Mouse (Mus musculus) C2C12 (cell line): ENCODE data around the gene Zscan5b.

Experiments
- CEBPB ChIP-seq: IDR thresholded peaks from one replicate; pipeline ENCODE4 v1.6.1; 2011; ENCODE audit warnings: low read depth, mild to moderate bottlenecking, control low read depth, moderate library complexity
- CTCF ChIP-seq: IDR thresholded peaks from one replicate; pipeline ENCODE4 v1.5.1; 2011; ENCODE audit not compliant: control insufficient read depth, insufficient read depth, insufficient read length
- MAX ChIP-seq: IDR thresholded peaks from one replicate; pipeline ENCODE4 v1.6.1; 2011; ENCODE audit warnings: mild to moderate bottlenecking, control low read depth
- MYOG ChIP-seq: IDR thresholded peaks from one replicate; pipeline ENCODE4 v1.6.1; 2011; ENCODE audit not compliant: control insufficient read depth, insufficient read length; ENCODE audit errors: extremely low read depth
- USF1 ChIP-seq: IDR thresholded peaks from one replicate; pipeline ENCODE4 v1.6.1; 2011; ENCODE audit warnings: low read depth, mild to moderate bottlenecking, control low read depth, moderate library complexity

DNA sequence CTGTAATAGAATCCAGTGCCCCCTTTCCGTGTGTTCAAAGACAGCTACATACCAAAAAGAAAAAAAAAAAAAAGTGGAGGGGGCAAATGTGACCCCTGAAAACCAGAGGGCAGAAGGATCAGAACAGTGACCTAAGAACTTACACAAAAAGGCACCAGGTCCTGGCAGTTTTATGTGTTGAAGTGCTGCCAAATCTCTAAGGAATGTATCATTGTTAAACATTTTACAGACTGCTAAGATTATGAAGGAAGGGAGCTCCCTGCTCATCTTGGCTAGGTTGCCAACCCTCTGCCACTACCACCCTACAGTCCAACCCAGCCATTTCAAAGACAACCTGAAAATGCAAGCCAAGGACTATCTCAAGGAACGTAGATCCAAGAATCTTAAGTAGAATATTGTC is 35.9 kb upstream of the Zscan5b start:
- TF ChIP-seq CTCF (no peak), USF1 (no peak), MYOG (no peak), MAX (no peak), CEBPB (no peak)
